Mouse (Mus musculus): ENCODE results near the gene Gm28539.
"Not testable (repeated sequence)": the region's sequence is repeated elsewhere in the genome, so short reads cannot be mapped to it uniquely, and the experiment has no call there.

Gene Gm28539

DNA sequence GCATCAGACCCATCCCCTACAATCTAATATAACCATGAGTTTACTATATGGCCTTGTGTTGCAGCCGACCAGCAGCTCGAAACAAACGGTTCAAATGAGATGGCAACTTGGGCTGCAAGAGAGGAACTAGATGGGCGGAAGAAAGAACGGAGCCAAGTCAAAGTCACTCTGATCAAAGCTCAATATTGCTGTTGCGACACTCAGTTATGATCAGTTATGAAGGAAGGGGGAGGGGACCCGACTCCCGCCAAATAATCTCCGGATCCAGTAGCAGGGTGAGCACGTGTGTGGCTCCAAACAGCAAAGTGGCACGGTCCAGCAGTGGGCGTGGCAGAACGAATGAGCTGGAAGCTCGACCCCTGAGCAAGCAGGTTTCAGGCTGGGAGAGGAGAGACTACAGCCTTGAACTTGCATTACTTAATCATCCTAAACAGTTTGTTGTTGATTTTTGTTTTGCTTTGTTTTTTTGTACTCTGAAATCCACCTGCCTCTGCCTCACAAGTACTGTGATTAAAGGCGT lies 10.0 kb downstream of the Gm28539 start:
- in situ Hi-C loops (cut with MboI; ENCODE audit: unreplicated experiment in 2 of 2) = no loop called here

DNA sequence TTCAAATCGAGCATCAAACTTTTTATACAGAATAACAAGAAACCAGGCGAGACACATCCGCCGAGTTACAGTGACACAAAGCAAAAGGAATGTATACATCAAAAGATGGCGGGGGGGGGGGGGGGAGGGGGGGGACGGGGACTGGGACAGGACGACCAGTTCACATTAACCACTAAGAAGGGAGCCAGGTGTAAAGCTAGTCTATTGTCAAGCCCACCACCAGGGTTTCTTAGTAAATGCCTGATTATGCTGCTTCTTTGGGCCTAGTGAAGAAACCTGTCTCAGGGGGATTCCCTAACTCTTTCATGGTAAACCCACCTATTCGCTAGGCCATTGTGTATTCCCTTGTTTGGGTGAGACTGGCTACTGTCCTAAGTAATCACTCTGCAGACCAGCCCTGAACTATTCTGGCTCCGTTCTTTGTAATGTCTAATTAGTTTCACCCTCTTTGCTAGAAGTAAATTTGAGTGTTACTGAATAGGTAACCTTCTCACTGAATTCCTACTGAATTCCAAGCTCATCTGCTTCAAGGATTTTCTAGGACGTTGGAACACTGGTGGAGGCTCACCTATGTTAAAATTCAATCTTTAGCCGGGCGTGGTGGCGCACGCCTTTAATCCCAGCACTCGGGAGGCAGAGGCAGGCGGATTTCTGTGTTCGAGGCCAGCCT lies 13.3 kb downstream of the Gm28539 start:
- in situ Hi-C loops (cut with MboI; ENCODE audit: unreplicated experiment in 2 of 2) = loop anchor here (10.0 kb wide), 2 partner anchors 155 to 165 kb away; no protein-coding TSS in a partner anchor

DNA sequence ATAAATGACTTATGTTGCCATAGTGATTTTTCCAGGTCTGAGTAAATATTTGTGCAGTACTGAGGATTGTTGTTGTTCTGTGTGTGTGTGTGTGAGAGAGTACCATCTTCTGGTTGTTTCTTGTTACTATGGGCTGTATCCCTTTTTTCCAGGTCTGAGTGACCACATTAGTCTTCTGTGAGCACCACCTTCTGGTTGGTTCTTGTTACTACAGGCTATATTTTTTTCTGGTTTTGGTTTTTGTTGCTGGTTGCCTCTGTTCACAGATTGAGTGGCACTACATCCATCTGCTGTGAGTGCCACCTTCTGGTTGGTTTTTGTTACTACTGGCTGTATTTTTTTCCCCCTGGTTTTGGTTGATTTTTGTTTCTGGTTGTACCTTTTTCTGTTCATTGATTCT lies 22.2 kb downstream of the Gm28539 start:
- in situ Hi-C loops (cut with MboI; ENCODE audit: unreplicated experiment in 2 of 2) = loop anchor here (10.0 kb wide), 2 partner anchors 164 to 174 kb away; no protein-coding TSS in a partner anchor

DNA sequence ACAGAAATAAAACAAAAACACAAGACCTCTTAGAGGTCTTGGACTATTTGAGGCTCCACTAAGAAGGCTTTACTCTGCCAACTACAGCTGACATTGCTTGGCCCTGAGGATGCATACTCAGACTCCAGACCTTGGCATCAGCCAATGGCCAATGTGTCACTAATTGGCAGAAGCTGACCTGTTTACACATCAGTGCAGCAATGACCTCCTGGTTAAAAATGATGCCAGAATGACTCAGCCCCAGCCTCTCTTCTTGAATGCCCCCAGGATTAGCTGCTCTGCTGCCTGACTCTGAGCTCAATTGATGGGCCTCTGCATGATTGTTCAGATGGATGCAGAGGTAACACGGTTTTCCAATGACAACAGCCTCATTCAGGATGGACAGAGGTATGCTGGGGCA lies 23.8 kb downstream of the Gm28539 start:
- in situ Hi-C loops (cut with MboI; ENCODE audit: unreplicated experiment in 2 of 2) = no loop called here

DNA sequence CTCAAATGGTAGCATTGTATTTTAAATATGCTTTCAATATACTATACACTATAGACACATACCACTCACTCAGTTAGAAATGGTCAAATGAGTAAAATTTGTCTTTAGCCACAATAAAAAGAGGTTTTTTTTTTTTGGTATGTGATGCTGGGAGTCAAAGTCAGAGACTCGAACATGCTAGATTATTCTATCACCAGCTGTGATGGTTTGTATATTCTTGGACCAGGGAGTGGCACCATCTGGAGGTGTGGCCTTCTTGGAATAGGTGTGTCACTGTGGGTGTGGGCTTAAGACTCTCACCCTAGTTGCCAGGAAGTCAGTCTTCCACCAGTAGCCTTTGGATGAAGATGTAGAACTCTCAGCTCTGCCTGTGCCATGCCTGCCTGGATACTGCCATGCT lies 34.1 kb downstream of the Gm28539 start:
- in situ Hi-C loops (cut with MboI; ENCODE audit: unreplicated experiment in 2 of 2) = not testable (repeated sequence)

DNA sequence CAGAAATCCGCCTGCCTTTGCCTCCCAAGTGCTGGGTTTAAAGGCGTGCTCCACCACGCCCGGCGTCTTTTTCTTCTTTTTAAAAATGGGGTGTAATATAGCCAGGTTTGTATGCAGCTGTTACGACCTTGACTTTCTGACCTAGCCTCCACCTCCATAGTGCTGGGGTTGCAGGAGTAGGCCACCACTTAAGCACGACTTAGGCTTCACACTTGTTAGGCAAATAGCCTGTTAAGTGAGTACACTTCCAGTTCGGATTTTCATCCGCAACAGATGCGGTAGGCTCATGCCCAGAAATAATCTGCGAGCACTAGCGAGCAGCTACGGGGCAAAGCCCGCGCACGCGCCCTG lies 39.7 kb downstream of the Gm28539 start:
- in situ Hi-C loops (cut with MboI; ENCODE audit: unreplicated experiment in 2 of 2) = no loop called here

DNA sequence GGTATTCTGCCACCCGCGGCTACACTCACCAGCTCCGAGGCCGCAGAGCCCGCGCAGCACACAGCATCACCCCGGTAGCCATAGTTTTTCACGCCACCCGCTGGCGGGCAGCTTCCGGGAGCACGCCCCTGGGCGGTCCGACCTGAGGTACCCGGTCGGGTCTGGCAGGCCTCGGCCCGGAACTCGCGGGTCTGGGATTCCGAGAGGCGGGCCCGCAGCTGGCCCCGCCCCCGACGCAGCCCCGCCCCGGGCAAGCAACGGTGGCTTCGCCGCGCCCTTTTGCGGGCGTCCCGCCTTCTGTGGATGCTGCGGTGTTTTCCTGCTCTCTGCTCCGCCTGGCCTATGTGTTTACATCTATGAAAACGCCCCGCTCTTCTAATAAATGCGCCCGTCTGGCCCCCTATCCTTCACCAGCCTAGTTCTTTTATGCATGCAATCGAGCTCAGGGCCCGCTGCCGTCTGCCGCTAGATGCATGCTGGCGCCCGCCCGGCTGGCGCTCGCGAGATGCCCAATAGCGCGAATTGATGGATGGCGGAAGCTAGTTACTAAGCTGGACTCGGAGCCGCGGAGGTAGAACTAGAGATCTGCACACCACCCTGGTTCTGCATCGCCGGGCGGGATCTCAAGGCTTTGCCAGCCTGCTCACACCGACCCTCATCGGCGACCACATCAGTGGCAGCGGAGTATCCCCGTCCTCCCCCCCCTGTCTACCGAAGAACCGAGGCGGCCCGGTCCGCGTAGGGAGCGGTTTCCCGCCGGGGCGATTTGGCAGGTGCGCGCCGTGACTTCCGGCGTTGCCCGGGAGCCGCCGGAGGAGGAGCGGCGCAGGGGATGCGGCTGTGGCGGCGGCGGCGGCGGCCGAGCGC lies 40.3 kb downstream of the Gm28539 start, which contains the start of the genes Mrpl40 and Hira:
Gene Mrpl40 (minus strand): TSS at position 421 of the 867 bp plus-strand sequence.
Gene Hira (plus strand): TSS at position 596 of the 867 bp plus-strand sequence.
- in situ Hi-C loops (cut with MboI; ENCODE audit: unreplicated experiment in 2 of 2) = no loop called here

DNA sequence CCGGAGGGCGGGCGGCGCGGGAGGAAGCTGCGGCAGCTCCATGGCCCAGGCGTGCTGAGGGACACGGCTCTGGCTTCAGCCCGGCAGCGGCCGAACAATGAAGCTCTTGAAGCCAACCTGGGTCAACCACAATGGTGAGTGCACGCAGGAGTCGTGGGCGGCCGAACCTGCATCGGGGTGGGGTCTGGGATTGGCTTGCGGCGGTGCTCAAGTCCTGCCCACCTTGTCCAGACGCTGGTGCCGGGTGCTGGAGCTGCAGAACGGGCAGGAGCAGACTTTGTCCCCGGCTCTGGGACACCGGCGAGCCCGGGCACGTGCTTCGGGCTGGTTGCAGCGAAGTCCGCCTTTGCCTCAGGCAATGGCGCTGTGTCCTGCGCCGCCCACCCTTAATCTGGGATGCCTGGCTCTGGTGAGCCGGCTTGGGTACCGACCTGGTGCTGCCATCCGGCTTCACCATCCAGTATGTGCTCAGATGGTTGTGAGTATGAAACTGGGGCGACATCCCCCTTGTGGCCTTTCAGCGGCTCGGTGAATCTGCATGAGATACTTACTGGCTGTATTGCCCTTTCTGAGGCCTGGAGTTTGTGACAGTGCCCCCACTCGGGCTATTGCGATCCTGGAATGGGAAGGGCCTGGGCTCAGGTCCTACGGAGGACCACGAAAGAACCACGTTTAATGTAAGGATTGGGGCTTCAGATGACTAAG lies 41.2 kb downstream of the Gm28539 start:
- in situ Hi-C loops (cut with MboI; ENCODE audit: unreplicated experiment in 2 of 2) = no loop called here

DNA sequence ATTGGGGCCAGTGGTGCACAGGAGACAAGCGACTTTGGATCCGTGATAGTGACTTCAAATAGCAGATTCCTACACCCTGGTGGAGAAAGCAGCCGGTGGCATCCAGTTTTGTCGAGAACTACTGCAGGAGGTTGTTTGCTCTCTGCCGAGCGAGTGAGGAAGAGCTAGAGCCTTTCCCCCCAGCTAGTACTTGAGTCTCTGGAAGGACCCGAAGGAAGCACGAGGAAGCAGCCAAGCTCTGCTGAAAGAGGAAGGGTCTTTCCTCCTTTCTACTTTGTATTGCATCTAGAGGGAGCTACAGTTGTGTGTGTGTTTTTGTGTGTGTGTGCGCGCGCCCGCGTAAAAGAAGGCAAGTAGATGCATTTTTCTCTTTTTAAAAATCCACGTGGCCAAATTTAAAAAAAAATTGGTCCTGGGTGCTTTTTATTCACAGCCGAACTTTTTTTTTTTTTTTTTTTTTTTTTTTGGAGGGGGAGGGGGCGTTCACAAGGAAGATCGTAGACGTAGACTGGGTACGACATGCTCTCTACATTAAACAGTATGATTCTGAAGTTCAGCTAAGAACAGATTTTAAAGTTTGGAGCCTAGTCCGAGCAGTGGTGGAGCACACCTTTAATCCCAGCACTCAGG lies 41.8 kb downstream of the Gm28539 start:
- in situ Hi-C loops (cut with MboI; ENCODE audit: unreplicated experiment in 2 of 2) = no loop called here

DNA sequence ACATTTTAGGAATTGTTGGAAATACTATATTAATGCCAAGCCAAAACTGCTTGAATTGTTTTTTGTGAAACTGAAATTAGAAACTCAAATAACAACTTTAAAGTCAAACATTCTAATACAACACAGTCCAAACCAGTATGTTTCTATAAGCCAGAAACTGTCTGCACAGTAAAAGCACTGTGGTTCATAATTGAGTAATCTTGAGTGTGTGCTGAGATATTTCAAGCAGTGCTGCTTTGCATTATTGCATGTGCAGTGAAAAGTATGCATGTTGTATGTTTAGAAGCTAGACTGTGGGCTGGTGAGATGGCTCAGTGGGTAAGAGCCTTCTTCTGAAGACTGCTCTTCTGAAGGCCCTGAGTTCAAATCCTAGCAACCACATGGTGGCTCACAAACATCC lies 47.7 kb downstream of the Gm28539 start:
- in situ Hi-C loops (cut with MboI; ENCODE audit: unreplicated experiment in 2 of 2) = no loop called here

DNA sequence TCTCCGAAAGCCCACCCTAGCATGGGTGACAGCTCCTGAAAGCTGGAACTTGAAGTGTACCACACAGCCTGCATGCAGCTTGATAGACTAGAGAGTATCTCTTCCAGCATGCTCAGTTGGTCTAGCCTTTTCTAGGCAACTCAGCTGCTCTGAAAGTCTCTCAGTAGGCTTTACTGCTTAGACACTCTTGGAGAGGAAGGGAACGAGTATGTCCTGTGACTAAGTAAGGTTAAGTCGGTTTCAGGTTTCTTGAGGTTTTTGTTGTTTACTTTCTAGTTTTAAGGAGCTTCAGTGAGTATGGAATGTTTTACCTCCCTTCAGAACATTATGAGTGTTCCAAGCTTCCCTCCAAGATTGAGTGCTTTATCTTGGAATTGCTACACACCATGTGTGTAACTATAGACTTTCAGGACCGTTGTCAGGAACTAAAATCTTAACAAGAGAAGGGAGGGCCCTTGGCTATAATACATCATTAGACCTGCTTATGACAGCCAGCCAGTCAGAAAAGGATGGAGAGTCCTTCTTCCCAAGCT lies 57.5 kb downstream of the Gm28539 start:
- in situ Hi-C loops (cut with MboI; ENCODE audit: unreplicated experiment in 2 of 2) = no loop called here

DNA sequence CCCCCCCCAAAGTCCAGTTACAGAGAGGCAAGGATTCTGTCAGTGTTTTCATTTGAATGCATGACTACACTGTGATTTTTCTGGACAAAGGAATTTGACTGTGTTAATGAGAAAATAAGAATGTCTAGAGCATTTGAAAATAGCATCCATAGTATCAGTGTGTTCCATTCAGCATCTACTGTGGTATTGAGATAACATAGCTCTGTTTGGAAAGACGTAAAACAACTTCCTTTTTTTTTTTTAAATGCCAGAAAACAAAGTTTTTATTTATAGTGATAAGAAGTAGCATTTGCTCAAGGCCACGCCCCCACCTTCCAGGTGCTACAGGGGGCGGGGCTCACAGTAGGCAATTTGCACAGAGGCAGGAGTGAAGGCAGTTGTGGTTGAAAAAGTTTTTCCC lies 58.9 kb downstream of the Gm28539 start:
- in situ Hi-C loops (cut with MboI; ENCODE audit: unreplicated experiment in 2 of 2) = no loop called here

DNA sequence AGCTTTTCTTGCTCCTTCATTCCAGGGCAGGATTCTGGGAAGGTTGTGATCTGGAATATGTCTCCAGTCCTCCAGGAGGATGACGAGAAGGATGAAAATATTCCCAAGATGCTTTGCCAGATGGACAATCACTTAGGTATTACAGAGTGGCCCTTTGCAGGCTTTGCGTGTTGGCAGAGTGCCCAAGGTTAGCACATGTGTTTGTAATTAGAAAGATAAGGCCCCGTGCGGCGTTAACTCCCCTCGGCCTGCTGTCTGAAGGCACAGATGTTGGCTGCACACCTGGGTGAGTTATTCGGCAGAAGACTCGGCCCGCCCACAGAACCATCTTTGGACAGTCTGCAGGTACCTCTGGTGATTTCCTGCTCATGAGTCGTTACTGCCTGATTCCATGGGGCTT lies 60.0 kb downstream of the Gm28539 start:
- in situ Hi-C loops (cut with MboI; ENCODE audit: unreplicated experiment in 2 of 2) = no loop called here

DNA sequence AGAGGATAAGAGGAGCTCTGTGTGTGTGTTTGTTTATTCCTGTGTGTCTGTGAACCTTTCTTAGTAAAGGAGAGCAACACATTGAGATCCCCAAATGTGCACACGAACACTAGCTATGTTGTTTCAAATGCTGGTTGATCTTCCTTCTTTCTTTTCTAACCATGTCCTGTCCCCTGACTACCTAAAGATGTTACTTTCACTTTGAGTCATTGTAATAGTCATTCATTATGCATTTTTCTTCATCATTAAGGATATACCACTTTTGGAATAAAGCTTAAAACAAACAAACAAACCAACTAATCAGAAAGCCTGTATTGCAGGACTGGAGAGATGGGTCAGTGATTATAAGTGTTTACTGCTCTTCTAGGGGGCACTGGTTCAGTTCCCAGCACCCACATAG lies 69.3 kb downstream of the Gm28539 start:
- in situ Hi-C loops (cut with MboI; ENCODE audit: unreplicated experiment in 2 of 2) = no loop called here

DNA sequence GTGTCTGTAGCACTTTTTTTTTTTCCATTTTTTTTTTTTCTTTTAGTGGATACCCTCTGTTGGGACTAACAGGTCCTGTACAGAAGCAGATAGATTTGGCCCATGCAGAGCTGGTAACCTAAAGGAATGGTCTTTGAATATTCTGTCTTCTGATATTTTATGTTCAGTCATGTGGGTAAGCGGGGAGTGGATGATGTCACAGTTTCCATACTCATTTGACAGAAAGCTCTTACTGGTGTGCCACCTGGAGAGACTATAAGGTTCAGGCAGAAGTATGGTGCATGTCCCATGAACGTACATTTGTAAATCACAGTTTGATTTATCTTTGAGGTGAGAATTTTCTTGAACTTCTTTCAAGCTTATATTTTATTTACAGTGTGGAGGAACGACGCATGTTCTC lies 79.7 kb downstream of the Gm28539 start:
- in situ Hi-C loops (cut with MboI; ENCODE audit: unreplicated experiment in 2 of 2) = no loop called here

DNA sequence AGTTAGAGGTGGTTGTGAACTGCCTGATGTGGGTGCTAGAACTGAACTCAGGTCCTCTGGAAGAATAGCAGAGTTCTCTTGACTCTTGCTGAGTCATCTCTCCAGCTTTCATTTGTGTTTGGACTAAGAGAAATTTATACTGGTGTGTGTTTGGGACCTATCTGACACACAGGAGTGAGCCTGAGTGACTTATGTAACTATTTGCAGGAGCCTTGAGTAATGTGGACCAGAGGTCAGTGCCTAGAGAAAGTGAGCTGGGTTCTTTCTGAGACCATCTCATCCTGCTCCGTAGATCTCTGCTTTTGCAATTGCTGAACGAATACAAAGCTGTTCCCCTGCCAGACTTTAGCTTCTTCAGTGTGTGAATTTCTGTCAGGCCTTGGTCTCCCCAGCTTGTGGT lies 85.4 kb downstream of the Gm28539 start:
- in situ Hi-C loops (cut with MboI; ENCODE audit: unreplicated experiment in 2 of 2) = no loop called here

DNA sequence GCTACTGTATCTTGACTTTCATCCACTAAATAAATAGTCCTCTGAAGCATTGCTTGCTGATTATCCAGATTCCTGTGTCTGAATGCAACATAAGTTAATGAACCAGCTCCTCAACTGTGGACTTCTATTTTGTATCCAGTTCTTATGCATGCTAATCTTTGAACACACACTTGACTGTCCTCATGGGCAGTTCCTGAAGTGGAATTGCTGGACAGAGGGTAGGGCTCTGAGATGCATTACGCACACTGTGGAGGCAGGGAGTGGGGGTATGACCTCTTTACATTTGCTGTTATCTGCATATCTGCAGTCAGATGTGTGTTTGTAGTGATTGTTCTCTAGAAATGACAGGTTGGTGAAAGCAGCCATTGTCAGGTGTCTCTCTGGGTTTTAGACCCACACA lies 91.6 kb downstream of the Gm28539 start:
- in situ Hi-C loops (cut with MboI; ENCODE audit: unreplicated experiment in 2 of 2) = no loop called here

DNA sequence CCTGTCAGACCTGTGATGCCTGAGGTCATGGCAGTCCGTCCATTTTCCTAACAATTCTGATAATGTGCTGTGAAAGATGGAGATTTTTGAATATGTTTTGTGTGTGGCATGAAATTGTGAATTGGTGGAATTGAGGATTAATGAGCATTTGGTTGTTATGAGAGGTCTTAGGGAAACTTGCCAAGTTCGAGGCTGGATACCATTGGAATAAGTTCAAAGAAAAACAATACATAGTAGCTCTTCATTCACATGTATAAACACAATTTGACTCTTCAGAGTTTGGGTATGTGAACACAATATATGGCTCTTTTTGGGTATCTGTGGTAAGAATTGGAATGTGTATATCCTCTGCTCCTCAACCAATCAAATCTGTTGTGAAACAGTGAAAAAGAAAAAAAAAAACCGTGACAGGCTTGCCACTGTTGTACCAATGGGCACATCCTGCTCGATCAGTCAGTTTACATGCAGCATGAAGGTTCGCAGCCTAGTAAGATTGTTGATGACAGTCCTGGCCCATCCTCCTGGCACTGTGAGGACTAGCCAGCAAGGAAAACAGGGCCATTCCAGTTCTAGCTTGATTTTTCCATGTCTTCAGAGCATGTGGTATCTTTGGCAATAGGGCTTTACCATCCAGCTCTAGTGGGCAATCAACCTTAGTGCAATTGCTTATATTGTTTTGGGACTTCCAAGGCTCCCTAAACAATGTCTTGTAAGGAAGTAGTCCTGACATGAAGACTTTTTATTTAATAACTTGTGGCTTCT lies 102.1 kb downstream of the Gm28539 start:
- in situ Hi-C loops (cut with MboI; ENCODE audit: unreplicated experiment in 2 of 2) = no loop called here

DNA sequence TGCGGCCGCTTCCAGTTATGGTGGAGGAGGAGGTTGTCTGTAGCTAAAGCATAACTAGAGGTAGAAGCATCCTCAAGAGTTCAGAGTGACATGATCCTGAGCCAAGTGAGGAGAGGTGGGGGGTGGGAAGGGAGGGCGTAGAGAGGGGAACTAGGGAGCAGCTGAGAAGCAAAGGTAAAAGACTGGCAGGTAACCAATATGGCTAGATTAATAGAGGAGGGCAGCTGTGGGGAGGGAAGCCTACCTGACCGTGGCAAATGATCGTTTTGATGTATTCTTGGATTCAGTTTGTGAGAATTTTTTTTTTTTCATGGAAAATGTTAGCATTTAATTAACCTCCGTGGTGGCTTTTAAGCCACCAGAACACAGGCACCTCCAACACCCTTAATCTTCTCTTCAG lies 107.5 kb downstream of the Gm28539 start:
- in situ Hi-C loops (cut with MboI; ENCODE audit: unreplicated experiment in 2 of 2) = no loop called here

DNA sequence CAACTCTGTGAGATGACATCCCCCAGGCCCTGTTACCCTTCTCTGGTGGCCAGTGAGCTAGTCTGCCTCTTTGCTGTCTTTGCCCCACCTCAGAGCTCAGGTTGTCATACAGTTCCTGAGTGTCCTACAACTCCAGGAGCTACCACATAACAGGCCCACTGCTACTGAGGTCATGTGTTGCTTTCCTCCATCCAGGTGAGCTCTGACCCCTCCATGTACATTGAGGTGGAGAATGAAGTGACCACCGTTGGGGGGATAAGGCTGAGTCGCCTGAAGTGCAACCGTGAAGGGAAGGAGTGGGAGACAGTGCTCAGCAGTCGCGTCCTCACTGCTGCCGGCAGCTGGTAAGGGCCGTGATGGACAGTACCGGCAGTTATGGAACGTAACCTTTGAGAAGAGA lies 112.6 kb downstream of the Gm28539 start:
- in situ Hi-C loops (cut with MboI; ENCODE audit: unreplicated experiment in 2 of 2) = no loop called here

Measured in v-Abl transformed pro-B cells (cell line).